Mouse (Mus musculus): ENCODE measurements at regions not wholly inside any gene's neighbourhood (a gene's known extent, or its start where the extent isn't known, plus 50 kb on each side); places are given as distances from the start of the nearest gene placed in this dataset.
A peak's percentile ranks its signal among the peaks of the same experiment; 100 is the strongest.

DNA sequence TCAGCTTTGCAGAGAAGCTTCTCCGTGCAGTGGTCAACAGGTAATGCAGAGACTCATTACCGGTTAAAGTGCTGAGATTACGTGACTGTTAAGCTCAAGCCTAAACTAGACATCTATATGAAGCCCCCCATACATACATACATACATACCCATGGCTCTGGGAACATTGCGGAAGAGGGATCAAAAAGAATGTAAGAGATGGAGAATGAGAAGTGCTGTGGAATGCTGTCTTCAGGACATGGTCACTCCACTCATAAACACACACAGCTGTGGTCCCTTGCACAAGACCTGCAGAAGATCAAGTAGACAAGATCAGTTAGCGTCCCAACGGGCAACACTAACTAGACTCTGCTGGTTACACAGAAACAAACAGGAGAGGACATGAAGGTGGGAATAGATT is 265.2 kb downstream of the Rps15a start:
- DNase-seq (ENCODE audit: low spot score) (no peak), ATAC-seq (ENCODE audit: low FRiP score) (no peak)
- H3K9ac ChIP-seq: no peak overlapping the region
- no peaks in the 10 kb centered on the region for H3K4me1 ChIP-seq (replicated peaks; ENCODE audit: control insufficient read depth, insufficient read depth, low read length)
- H3K27me3 ChIP-seq (ENCODE audit: control insufficient read depth, insufficient read depth, low read length): no peaks in the 10 kb centered on the region
- H3K4me3 ChIP-seq (replicated peaks; ENCODE audit: low read length): no peak overlapping the region
- no peaks in the 10 kb centered on the region for H3K36me3 ChIP-seq (replicated peaks; ENCODE audit: control insufficient read depth, insufficient read depth)
- H3K27ac ChIP-seq: no peak overlapping the region
- H3K4me2 ChIP-seq (replicated peaks): no peak overlapping the region
- H3K9me3 ChIP-seq (ENCODE audit: control insufficient read depth, low read length): no peaks in the 10 kb centered on the region
- 96% methylated on average over 6 of the region's 6 CpGs for WGBS

DNA sequence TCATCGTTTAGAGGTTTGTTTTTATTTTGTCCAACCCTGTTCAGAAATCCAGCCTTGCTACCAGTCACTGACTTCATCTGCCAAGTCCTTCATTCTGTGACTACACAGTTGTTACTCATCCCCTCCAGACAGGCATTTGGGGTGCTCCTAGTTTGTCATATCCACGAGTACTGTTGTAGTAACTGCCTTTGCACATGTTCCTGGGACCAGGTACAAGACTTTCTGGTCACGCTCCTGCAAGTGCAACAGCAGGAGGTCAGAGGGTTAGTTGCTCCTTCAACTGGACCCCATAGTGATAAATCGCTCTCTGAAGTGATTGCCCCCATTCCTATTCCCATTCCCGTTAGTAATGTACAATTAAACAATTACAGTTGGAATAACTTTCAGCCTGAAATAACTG is 269.9 kb downstream of the Rps15a start:
- Histone ChIP-seq H3K4me1 (replicated peaks; ENCODE audit: control insufficient read depth, insufficient read depth, low read length) (no peaks in the 10 kb centered on the region), H3K27me3 (ENCODE audit: control insufficient read depth, insufficient read depth, low read length) (no peaks in the 10 kb centered on the region), H3K4me2 (replicated peaks) (no peak overlapping the region), H3K4me3 (replicated peaks; ENCODE audit: low read length) (no peak overlapping the region), H3K9me3 (ENCODE audit: control insufficient read depth, low read length) (no peaks in the 10 kb centered on the region), H3K36me3 (replicated peaks; ENCODE audit: control insufficient read depth, insufficient read depth) (no peaks in the 10 kb centered on the region), H3K9ac (no peak overlapping the region), H3K27ac (no peak overlapping the region)
- no peak for DNase-seq (ENCODE audit: low spot score)
- 94% methylated on average over 5 of the region's 5 CpGs for WGBS
- ATAC-seq (ENCODE audit: low FRiP score): no peak

DNA sequence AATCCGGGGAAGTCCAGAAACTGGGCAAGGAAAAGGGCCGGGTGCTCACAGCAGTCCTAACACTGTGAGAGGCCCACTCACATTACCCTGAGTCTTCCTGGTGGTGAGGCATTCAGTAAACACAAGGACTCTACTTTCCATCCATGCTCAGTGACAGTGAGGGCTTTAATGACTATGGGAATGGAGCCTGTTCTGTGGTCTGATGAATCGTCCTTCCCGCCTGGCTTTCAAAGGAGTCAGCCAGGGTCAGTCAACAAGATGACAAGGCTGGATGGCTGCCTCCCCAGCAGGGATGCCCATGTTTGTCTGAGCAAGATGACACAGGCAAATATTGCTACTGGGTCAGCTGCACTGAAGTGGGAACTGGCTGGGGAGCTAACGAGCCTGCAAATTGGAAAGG is 273.2 kb downstream of the Rps15a start:
- WGBS: 36% methylated on average over 5 of the region's 5 CpGs
- H3K4me3 ChIP-seq (replicated peaks; ENCODE audit: low read length): no peak overlapping the region
- ATAC-seq (ENCODE audit: low FRiP score) (0 out of 2 replicates have a peak, but pooled peaks have one; percentile 27), DNase-seq (ENCODE audit: low spot score) (no peak)
- H3K36me3 ChIP-seq (replicated peaks; ENCODE audit: control insufficient read depth, insufficient read depth): no peaks in the 10 kb centered on the region
- no peaks in the 10 kb centered on the region for H3K9me3 ChIP-seq (ENCODE audit: control insufficient read depth, low read length)
- H3K27me3 ChIP-seq (ENCODE audit: control insufficient read depth, insufficient read depth, low read length): no peaks in the 10 kb centered on the region
- H3K4me2 ChIP-seq (replicated peaks): no peak overlapping the region
- H3K9ac ChIP-seq: no peak overlapping the region
- no peak overlapping the region for H3K27ac ChIP-seq
- no peaks in the 10 kb centered on the region for H3K4me1 ChIP-seq (replicated peaks; ENCODE audit: control insufficient read depth, insufficient read depth, low read length)

DNA sequence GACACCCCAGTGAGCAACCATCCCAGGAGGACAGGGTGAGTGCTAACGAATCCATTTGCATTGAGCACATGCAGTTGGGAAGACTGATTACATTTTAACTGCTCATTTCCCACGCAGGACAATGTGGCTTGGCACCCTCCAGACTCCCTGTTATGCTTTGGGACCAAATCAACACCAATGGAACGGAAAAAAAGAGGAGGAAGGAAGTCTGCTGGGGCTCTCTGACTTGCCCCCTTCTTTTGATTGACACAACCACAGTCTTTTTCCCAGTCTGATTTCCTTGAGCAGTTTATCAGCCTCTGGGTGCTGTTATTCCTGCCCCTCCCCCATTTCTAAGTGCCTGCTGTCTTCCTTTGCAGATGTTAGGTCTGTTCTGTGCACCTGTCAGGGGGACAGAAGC is 321.0 kb downstream of the Rps15a start:
- Histone ChIP-seq H3K9me3 (ENCODE audit: control insufficient read depth, low read length) (no peaks in the 10 kb centered on the region), H3K4me2 (replicated peaks) (no peak overlapping the region), H3K9ac (no peak overlapping the region), H3K36me3 (replicated peaks; ENCODE audit: control insufficient read depth, insufficient read depth) (no peaks in the 10 kb centered on the region), H3K27ac (no peak overlapping the region), H3K4me1 (replicated peaks; ENCODE audit: control insufficient read depth, insufficient read depth, low read length) (no peaks in the 10 kb centered on the region), H3K4me3 (replicated peaks; ENCODE audit: low read length) (no peak overlapping the region), H3K27me3 (ENCODE audit: control insufficient read depth, insufficient read depth, low read length) (no peaks in the 10 kb centered on the region)
- no peak for ATAC-seq (ENCODE audit: low FRiP score)
- WGBS: 33% methylated on average over 3 of the region's 3 CpGs
- no peak for DNase-seq (ENCODE audit: low spot score)

GRCm38 (mm10) chr7:117793991-117794390 is 322.0 kb downstream of the Rps15a start:
- DNase-seq (ENCODE audit: low spot score) (no peak), ATAC-seq (ENCODE audit: low FRiP score) (no peak)
- Histone ChIP-seq H3K4me2 (replicated peaks) (no peak overlapping the region), H3K4me3 (replicated peaks; ENCODE audit: low read length) (no peak overlapping the region), H3K27ac (no peak overlapping the region), H3K9me3 (ENCODE audit: control insufficient read depth, low read length) (no peaks in the 10 kb centered on the region), H3K27me3 (ENCODE audit: control insufficient read depth, insufficient read depth, low read length) (no peaks in the 10 kb centered on the region), H3K4me1 (replicated peaks; ENCODE audit: control insufficient read depth, insufficient read depth, low read length) (no peaks in the 10 kb centered on the region), H3K36me3 (replicated peaks; ENCODE audit: control insufficient read depth, insufficient read depth) (no peaks in the 10 kb centered on the region), H3K9ac (no peak overlapping the region)
- WGBS: 74% methylated on average over 6 of the region's 6 CpGs

GRCm38 (mm10) chr7:117792456-117792855 is 323.5 kb downstream of the Rps15a start:
- H3K27ac ChIP-seq: no peak overlapping the region
- WGBS: 66% methylated on average over 4 of the region's 4 CpGs
- no peak for ATAC-seq (ENCODE audit: low FRiP score)

GRCm38 (mm10) chr7:117778996-117779395 is 337.0 kb downstream of the Rps15a start:
- H3K4me1 ChIP-seq (replicated peaks; ENCODE audit: control insufficient read depth, insufficient read depth, low read length): no peaks in the 10 kb centered on the region
- H3K9ac ChIP-seq: no peak overlapping the region
- whole genome bisulfite sequencing: 87% methylated on average over 4 of the region's 4 CpGs
- no peak overlapping the region for H3K27ac ChIP-seq
- H3K36me3 ChIP-seq (replicated peaks; ENCODE audit: control insufficient read depth, insufficient read depth): no peaks in the 10 kb centered on the region
- no peak overlapping the region for H3K4me2 ChIP-seq (replicated peaks)
- ATAC-seq (ENCODE audit: low FRiP score) (no peak), DNase-seq (ENCODE audit: low spot score) (no peak)
- H3K9me3 ChIP-seq (ENCODE audit: control insufficient read depth, low read length): no peaks in the 10 kb centered on the region
- no peaks in the 10 kb centered on the region for H3K27me3 ChIP-seq (ENCODE audit: control insufficient read depth, insufficient read depth, low read length)
- H3K4me3 ChIP-seq (replicated peaks; ENCODE audit: low read length): no peak overlapping the region

More at GRCm38 (mm10) chr7:117792456-117792855, 323.5 kb downstream of the Rps15a start:
- Histone ChIP-seq H3K27me3 (ENCODE audit: control insufficient read depth, insufficient read depth, low read length) (no peaks in the 10 kb centered on the region), H3K4me1 (replicated peaks; ENCODE audit: control insufficient read depth, insufficient read depth, low read length) (no peaks in the 10 kb centered on the region), H3K9me3 (ENCODE audit: control insufficient read depth, low read length) (no peaks in the 10 kb centered on the region), H3K36me3 (replicated peaks; ENCODE audit: control insufficient read depth, insufficient read depth) (no peaks in the 10 kb centered on the region), H3K9ac (no peak overlapping the region), H3K4me2 (replicated peaks) (no peak overlapping the region), H3K4me3 (replicated peaks; ENCODE audit: low read length) (no peak overlapping the region)
- DNase-seq (ENCODE audit: low spot score): no peak

DNA sequence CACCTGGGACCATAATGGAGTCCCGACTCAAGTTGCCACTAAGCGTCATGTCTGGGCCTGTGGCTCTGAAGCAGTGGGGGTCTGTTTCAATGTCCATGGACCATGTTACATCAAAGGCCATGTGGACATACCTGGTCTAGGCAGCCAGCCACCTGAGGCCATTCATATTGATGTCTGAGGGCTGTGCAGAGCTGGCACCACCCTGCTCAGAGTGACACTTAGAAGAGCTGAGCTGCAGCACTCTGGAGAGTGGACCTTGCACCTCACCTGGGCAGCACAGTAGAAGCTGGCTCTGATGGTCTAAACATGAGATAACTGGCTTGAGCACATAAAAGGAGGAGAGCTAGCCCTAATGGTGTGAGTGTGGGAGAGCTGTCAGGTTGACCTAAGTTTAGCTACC is 338.1 kb downstream of the Rps15a start:
- Histone ChIP-seq H3K9me3 (ENCODE audit: control insufficient read depth, low read length) (peaks cover 3% of the 10 kb centered on the region; the same call in 1 of the 2 replicates), H3K4me3 (replicated peaks; ENCODE audit: low read length) (no peak overlapping the region), H3K27ac (no peak overlapping the region), H3K4me2 (replicated peaks) (no peak overlapping the region), H3K36me3 (replicated peaks; ENCODE audit: control insufficient read depth, insufficient read depth) (no peaks in the 10 kb centered on the region), H3K9ac (no peak overlapping the region), H3K27me3 (ENCODE audit: control insufficient read depth, insufficient read depth, low read length) (no peaks in the 10 kb centered on the region), H3K4me1 (replicated peaks; ENCODE audit: control insufficient read depth, insufficient read depth, low read length) (no peaks in the 10 kb centered on the region)
- ATAC-seq (ENCODE audit: low FRiP score): no peak
- 93% methylated on average over 2 of the region's 2 CpGs for WGBS
- no peak for DNase-seq (ENCODE audit: low spot score)

DNA sequence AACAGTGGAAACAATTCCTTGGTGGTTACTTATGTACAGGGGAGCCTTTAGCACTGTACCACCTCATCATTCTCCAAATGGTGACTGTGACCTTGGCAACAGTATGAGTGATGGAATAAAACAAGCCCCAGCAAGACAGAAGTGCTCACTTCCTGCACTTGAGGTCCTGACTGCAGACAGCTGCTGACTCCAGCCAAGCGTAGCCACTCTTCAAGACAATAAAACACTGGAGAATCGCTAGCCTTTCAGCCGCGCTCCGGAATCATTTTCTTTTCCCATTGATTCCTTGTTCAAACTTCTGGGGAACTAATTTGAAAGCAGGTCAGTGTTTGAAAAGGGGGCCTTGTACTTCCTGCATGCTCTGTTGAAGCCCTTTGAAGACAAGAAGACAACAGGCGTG is 344.2 kb downstream of the Rps15a start:
- Histone ChIP-seq H3K4me1 (replicated peaks; ENCODE audit: control insufficient read depth, insufficient read depth, low read length) (no peaks in the 10 kb centered on the region), H3K27ac (no peak overlapping the region), H3K4me2 (replicated peaks) (no peak overlapping the region), H3K9ac (no peak overlapping the region), H3K4me3 (replicated peaks; ENCODE audit: low read length) (no peak overlapping the region), H3K27me3 (ENCODE audit: control insufficient read depth, insufficient read depth, low read length) (no peaks in the 10 kb centered on the region), H3K36me3 (replicated peaks; ENCODE audit: control insufficient read depth, insufficient read depth) (no peaks in the 10 kb centered on the region), H3K9me3 (ENCODE audit: control insufficient read depth, low read length) (peaks cover 9% of the 10 kb centered on the region; the same call in 1 of the 2 replicates)
- no peak for ATAC-seq (ENCODE audit: low FRiP score)
- 24% methylated on average over 6 of the region's 6 CpGs for WGBS
- DNase-seq (ENCODE audit: low spot score): no peak

- Histone ChIP-seq H3K27me3 (ENCODE audit: control insufficient read depth, insufficient read depth, low read length) (no peaks in the 10 kb centered on the region), H3K4me1 (replicated peaks; ENCODE audit: control insufficient read depth, insufficient read depth, low read length) (no peaks in the 10 kb centered on the region), H3K4me2 (replicated peaks) (no peak overlapping the region), H3K9ac (no peak overlapping the region), H3K9me3 (ENCODE audit: control insufficient read depth, low read length) (no peaks in the 10 kb centered on the region), H3K27ac (no peak overlapping the region), H3K4me3 (replicated peaks; ENCODE audit: low read length) (no peak overlapping the region), H3K36me3 (replicated peaks; ENCODE audit: control insufficient read depth, insufficient read depth) (no peaks in the 10 kb centered on the region)
- DNase-seq (ENCODE audit: low spot score): no peak
- WGBS: 32% methylated on average over 1 of the region's 1 CpGs
- ATAC-seq (ENCODE audit: low FRiP score): no peak
Observed at GRCm38 (mm10) chr7:117759506-117759905, 356.5 kb downstream of the Rps15a start.

Data from hindbrain, embryonic 14.5 days (tissue).